Mouse (Mus musculus): Measurements from ENCODE around the gene Setd2.

Setd2 gene

GRCm38 (mm10) chr9:110623416-110624195 is 91.2 kb downstream of the Setd2 start:
- DNase-seq (ENCODE audit: low read depth, low spot score), result no peak

DNA sequence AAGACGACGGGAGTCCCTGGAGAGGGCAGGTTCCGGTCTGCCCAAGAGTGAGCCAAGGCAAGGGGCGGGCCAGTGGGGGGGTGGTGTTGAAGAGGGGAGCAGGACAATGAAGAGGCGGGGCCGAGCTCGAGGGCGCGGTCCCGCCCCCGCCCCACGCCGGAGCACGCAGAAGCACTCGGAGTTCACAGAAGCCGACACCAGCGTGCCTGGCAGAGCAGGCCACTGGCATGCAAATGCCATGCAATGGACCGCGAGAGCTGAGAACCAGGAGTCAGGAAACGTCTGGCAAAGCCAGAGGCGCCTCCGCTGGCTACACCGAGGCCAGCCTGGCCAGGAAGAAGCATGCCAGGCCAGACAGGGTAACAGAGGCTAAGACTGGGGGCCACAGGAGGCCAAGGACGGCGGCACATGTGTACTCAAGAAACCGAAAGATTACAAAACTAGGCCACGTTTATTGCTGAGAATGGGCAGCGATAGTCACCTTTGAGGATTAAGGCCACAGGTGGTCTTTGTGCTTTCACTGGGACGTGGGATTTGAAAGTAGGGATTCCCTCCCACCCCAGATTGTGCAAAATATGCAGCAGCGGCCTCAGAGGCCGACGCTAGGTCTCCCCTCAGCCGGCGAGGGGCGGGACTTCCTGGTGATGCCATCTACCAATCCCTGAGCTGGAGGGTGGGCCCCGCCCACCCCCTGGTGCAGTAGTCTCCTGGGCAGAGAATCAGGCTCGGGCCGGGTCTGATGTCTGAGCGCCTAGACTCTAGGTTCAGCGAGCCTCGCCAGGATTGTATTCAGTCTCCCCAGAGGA is 92.2 kb downstream of the Setd2 start, which contains the start of gene Nradd:
Nradd (minus strand) TSS at position 92 of the 806 bp plus-strand sequence.
- peak; percentile 88 for DNase-seq (ENCODE audit: low read depth, low spot score)

DNA sequence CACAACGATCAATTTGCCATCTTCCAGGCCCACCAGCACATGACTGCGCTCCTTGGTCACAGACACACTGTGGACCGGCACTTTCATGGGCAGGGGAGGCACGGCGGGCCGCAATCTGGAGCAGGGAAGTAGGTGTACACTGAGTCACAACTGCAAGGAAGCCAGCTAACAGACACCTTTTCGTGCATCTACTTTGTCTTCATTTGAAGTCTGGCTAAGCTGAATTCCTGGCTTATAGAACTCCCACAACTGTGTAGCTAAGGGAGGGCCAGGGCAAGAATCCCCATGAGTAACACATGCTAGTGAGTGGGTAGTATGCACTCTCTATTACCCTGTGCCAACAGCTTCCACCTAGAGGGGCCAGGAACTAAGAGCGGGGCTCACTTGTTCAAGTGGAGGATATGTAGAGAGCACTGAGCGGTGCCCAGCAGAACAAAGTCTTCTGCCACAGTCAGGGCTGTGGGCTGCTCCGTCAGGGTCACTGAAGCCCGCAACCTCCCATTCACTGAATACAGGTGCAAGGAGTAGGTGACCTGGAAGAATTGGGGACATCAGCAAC is 93.0 kb downstream of the Setd2 start:
- DNase-seq (ENCODE audit: low read depth, low spot score), result no peak

DNA sequence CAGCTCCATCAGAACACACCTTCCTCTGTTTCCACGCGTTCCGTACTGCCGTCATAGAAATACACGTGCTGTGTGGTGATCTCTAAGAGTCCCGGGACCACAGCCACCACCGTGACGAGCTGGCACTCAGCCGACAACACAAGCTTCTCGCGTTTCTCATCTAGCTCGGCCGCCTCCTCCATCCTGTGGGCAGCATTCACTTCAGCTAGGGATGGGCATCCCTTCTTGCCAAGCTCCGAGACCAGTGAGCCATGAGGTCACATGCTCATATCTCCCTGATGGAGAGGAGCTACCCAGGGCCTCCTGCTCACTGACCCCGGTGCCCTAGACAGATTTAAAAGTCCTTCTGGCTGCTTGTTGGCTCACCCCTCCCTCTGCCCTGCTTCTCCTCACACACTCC is 97.8 kb downstream of the Setd2 start:
- DNase-seq (ENCODE audit: low read depth, low spot score), result no peak

GRCm38 (mm10) chr9:110631191-110631590 is 98.8 kb downstream of the Setd2 start:
- peak; percentile 59 for DNase-seq (ENCODE audit: low read depth, low spot score)

DNA sequence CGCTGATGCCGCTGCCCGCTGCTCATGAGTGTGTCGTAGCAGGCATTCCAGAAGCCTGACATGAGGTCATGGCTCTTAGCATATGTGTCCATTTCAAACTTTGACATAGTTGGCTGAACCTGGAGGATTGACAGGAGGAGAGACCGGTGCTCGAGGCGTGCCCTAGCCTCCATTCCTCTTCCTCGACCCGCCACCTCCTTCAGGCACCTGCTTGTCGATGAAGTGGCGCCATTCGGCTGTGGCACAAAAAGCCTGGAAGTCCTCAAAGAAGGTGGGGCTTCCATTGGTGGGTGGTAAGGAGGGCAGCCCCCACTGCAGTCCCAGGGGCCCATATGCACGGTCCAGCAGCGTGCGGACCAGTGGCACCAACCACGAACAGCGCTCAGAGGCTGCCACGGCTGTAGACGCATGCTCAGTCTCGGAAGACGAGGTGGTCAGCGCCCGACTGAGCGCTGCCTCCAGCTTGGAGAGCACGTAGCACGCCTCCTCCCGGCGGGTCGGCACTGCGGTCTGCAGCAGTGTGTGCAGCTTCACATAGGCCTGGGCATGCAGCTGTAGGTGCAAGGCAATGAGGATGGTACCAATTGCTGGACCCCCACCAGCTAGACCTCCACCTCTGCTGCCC is 99.4 kb downstream of the Setd2 start:
- DNase-seq (ENCODE audit: low read depth, low spot score), result no peak

DNA sequence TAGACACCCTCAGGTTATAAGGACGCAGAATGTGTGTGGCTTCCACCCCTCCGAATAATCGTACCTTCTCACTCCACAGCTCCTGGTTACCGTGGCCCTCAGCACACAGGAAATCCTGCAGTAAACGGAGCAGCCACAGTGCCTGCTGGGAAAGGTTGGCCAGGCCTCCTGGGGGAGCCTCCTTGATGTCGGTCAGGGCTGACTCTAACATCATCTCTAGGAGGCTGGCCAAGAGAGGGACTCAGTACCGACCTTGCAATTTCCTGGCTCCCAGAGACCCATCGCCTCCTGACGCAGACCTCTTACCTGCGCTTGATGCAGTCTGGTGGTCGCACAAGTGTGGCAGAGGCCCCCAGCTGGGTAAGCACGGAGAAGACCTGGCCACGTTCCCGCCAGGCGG is 100.3 kb downstream of the Setd2 start:
- no peak for DNase-seq (ENCODE audit: low read depth, low spot score)

- no peak for DNase-seq (ENCODE audit: low read depth, low spot score)
These were observed 101.5 kb downstream of the Setd2 start for GRCm38 (mm10) chr9:110633882-110634281.

DNA sequence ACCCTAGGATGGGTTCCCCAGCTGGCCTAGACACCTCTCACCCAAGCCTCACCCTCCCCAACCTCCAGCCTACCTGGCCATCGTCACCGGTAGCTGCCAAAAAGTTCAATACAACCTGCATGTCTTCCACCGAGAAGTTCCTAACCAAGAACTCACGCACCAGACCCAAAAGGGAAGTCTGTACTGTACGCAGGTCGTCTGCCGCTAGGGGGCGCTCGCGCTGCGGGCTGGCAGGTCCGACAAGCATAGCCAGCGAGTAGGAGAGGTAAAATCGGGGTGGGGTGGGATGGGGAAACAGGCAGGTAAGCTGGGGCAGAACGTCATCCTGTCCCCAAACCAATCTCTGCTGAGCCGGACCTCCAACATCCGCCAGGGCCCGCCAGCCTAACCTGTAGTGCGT is 102.8 kb downstream of the Setd2 start:
- peak; percentile 82 for DNase-seq (ENCODE audit: low read depth, low spot score)

- DNase-seq (ENCODE audit: low read depth, low spot score), result no peak
These were observed 106.2 kb downstream of the Setd2 start for GRCm38 (mm10) chr9:110638611-110639021.

DNA sequence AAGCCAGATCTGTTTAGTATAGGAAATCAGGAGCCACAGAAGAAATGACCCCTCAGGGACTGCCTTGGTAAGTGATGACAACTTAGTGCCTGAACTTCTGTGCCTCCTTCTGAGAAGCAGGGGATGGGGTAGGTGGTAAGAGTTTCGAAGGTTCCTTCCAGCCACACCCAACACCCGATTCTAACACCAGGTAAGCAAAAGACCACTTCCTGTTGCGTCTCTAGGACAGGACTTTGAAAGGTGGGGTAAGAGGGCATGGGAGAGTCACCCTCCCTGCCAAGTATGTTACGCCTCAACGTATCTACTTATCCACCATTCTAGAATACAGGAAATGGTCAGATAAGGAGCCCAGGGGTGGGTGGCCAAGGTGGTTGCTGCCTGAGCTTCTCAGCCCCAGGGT is 108.6 kb downstream of the Setd2 start:
- no peak for DNase-seq (ENCODE audit: low read depth, low spot score)

DNA sequence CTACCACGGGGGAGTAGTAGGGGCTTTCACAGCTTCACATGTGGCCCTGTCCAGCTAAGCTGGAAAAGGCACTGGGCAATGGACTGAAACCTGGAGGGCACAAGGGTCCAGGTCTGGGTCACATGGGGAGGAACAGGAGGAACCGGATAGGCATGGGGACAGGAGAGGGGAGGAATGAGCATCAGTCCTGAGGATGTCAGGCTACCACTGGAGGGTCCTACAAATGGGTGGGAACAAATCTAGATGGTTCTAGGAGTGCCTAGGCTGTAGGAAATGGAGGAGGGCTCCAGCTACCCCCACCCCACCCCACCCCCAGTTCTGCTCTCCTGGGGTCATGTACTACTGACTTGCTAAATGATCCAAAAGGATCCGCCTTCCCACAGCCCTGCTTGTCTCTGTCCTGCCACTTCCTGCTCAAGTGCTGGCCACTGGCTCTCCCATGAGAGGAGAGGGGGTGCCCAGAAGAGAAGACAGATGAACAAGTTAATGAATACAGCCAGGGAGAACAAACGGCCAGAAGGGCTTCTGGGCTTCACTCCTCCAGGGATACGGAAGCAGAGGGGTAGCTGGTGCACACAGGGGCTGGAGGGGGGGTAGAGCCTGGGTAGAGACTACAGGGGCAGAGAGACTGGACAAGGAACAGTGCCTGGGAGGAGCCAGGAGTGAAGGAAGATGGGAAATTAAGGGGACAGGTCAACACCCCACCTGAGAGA is 110.6 kb downstream of the Setd2 start:
- DNase-seq (ENCODE audit: low read depth, low spot score), result no peak

- DNase-seq (ENCODE audit: low read depth, low spot score), result no peak
These were observed 111.4 kb downstream of the Setd2 start for GRCm38 (mm10) chr9:110643787-110644186.

DNA sequence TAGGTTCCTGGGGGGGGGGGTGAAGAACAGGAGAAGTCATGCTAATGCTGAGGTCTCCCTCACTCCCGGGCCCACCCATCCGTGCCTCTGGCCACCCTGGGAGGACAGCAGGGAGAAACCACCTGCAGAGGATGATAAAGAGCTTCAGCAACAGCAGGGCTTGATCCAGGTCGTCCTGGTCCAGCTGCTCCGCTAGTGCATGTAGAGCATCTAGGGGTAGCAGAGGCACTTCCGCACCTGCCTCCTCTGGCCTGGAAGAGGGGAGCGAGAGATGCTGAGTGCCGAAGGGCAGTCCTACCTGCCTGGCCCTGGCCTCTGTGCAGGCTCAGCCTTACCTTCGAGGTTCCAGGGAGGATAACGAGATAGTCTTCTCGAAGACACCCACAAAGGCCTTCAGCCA is 111.9 kb downstream of the Setd2 start:
- DNase-seq (ENCODE audit: low read depth, low spot score), result no peak

DNA sequence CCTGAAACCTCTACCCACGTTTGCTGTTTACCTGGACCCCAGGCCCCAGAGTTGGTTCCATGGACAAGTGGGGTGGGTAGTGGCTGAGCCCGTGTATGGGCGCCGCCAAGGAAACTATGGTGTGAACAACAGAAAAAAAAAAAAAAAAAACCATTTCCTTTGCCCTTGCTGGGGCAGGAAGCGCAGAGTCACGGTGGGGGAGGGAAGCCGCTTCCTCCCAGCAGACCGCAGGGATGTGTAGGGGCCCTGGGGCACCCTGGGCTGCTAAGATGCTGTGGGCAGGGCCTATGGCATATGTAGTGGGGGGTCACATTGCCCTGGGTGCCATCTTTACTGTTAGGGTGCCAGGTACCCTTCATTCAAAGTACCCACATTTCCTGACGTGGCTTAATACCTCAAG is 112.8 kb downstream of the Setd2 start:
- no peak for DNase-seq (ENCODE audit: low read depth, low spot score)

- DNase-seq (ENCODE audit: low read depth, low spot score), result no peak
These were observed 117.4 kb downstream of the Setd2 start for GRCm38 (mm10) chr9:110649775-110650174.

GRCm38 (mm10) chr9:110651931-110652722 is 119.7 kb downstream of the Setd2 start:
- no peak for DNase-seq (ENCODE audit: low read depth, low spot score)

DNA sequence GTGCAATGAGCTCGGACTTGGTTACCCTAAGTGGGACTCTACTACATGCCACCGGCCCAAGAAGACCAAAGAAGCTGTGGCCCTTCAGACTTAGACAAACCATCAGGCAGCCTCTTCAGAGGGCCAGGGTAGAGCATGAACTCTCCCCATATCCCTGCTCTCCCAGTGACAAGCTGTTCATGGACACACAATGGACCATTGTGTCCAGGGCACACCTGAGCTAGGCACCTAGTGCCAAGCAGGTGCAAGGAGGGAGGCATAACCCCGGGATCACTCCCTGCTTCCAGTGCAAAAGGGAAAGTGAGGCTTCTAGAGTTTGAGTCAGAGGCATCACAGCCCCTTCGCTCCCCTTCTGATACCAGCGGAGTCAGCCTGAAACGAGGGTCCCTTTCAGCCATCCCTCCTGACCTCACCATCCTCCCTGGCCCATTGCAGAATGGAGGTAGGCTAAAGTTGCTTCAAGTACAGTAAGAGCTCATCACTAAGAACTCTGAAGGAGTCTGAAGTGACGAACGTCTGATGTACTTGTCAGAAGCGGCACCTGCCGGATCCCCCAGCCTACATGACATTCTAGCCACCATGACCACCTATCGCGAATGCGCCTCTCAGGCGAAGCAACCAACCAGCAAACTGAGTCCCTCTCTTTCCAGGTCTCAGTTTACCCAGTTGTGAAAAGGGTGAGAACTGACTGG is 120.7 kb downstream of the Setd2 start:
- DNase-seq (ENCODE audit: low read depth, low spot score), result no peak

- DNase-seq (ENCODE audit: low read depth, low spot score), result peak; percentile 97
These were observed 121.5 kb downstream of the Setd2 start, which contains the start of gene Nbeal2 for GRCm38 (mm10) chr9:110653655-110654461. Gene Nbeal2, minus strand, starts transcription at chr9:110654161.

Measured in A20 (cell line).